Mouse (Mus musculus): ENCODE measurements at regions not wholly inside any gene's neighbourhood (a gene's known extent, or its start where the extent isn't known, plus 50 kb on each side); places are given as distances from the start of the nearest gene placed in this dataset.
A peak's percentile ranks its signal among the peaks of the same experiment; 100 is the strongest.

GRCm38 (mm10) chr9:61233251-61233650 is 138.9 kb upstream of the Tle3 start:
- WGBS: 82% methylated on average over 2 of the region's 2 CpGs
- Histone ChIP-seq H3K9me3 (no peaks in the 10 kb centered on the region), H3K4me1 (peaks cover 25% of the 10 kb centered on the region), H3K4me2 (replicated peaks) (no peak overlapping the region), H3K4me3 (no peak overlapping the region), H3K27me3 (0 out of 2 replicates have a peak, but pooled peaks cover 3% of the 10 kb centered on the region), H3K27ac (replicated peaks) (no peak overlapping the region), H3K36me3 (no peaks in the 10 kb centered on the region), H3K9ac (replicated peaks) (no peak overlapping the region)
- ATAC-seq (replicated peaks): no peak

- H3K9ac ChIP-seq (replicated peaks): no peak overlapping the region
- 0 out of 2 replicates have a peak overlapping the region, but pooled peaks have one; percentile 6 for H3K27ac ChIP-seq (replicated peaks)
- H3K4me2 ChIP-seq (replicated peaks): 0 out of 2 replicates have a peak overlapping the region, but pooled peaks have one; percentile 1
- 5% methylated on average over 17 of the region's 17 CpGs for WGBS
- H3K36me3 ChIP-seq: no peaks in the 10 kb centered on the region
- peaks cover 35% of the 10 kb centered on the region for H3K4me1 ChIP-seq
- 0 out of 2 replicates have a peak, but pooled peaks cover 6% of the 10 kb centered on the region for H3K27me3 ChIP-seq
- ATAC-seq (replicated peaks): peak; percentile 84
- H3K4me3 ChIP-seq: no peak overlapping the region
- no peaks in the 10 kb centered on the region for H3K9me3 ChIP-seq
These were observed 136.2 kb upstream of the Tle3 start for GRCm38 (mm10) chr9:61235653-61236610.

GRCm38 (mm10) chr9:61238687-61239250 is 133.4 kb upstream of the Tle3 start:
- Histone ChIP-seq H3K9ac (replicated peaks) (no peak overlapping the region), H3K9me3 (no peaks in the 10 kb centered on the region), H3K4me1 (peaks cover 47% of the 10 kb centered on the region), H3K36me3 (no peaks in the 10 kb centered on the region), H3K4me2 (replicated peaks) (no peak overlapping the region), H3K27me3 (0 out of 2 replicates have a peak, but pooled peaks cover 6% of the 10 kb centered on the region), H3K27ac (replicated peaks) (no peak overlapping the region), H3K4me3 (no peak overlapping the region)
- no peak for ATAC-seq (replicated peaks)
- 31% methylated on average over 4 of the region's 4 CpGs for WGBS

DNA sequence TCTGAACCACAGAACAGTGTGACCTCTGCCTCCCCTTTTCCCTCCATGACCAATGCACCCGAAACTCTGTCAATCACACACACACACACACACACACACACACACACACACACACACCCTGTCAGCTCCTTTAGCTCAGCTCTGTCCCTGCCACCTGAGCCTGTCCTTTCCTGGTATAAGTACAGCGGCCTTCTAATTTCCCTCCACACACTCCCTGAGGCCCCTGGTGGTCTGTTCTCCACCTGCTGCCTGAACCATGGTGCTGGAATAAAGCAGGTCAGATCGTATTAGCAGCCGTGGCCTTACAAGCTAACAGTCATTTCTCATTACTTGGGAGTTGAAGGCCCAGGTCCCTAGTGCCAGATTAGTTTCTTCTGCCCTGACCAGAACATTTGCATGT is 132.8 kb upstream of the Tle3 start:
- H3K27me3 ChIP-seq: 0 out of 2 replicates have a peak, but pooled peaks cover 6% of the 10 kb centered on the region
- no peak overlapping the region for H3K9ac ChIP-seq (replicated peaks)
- no peaks in the 10 kb centered on the region for H3K9me3 ChIP-seq
- ATAC-seq (replicated peaks): no peak
- no peak overlapping the region for H3K4me3 ChIP-seq
- peaks cover 47% of the 10 kb centered on the region for H3K4me1 ChIP-seq
- no peak overlapping the region for H3K4me2 ChIP-seq (replicated peaks)
- no peaks in the 10 kb centered on the region for H3K36me3 ChIP-seq
- WGBS: 78% methylated on average over 4 of the region's 4 CpGs
- H3K27ac ChIP-seq (replicated peaks): no peak overlapping the region

DNA sequence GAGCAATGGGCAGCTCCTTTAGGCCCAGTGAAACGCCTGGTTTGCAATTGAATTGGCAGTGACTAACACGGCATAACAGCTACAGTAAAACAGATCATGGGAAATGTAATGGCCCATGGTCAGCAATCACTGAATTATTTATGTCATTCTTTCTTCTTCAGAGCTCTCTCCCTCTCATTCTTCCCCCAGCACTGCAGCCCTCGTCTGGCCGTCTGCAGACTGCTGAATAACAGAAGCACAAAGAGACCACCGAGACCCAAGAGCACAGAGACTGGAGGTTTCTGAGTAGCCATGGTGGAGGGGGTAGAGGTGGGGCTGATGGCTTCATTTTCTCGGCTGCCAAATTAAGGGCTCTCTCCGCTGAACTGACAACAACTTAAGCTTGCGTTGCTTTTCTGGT is 130.7 kb upstream of the Tle3 start:
- Histone ChIP-seq H3K27me3 (0 out of 2 replicates have a peak, but pooled peaks cover 6% of the 10 kb centered on the region), H3K36me3 (no peaks in the 10 kb centered on the region), H3K4me1 (peaks cover 34% of the 10 kb centered on the region), H3K4me2 (replicated peaks) (no peak overlapping the region), H3K27ac (replicated peaks) (peak overlapping the region; percentile 56), H3K4me3 (no peak overlapping the region), H3K9ac (replicated peaks) (no peak overlapping the region), H3K9me3 (no peaks in the 10 kb centered on the region)
- peak; percentile 82 for ATAC-seq (replicated peaks)
- 20% methylated on average over 8 of the region's 8 CpGs for WGBS

- no peaks in the 10 kb centered on the region for H3K36me3 ChIP-seq
- H3K27ac ChIP-seq (replicated peaks): peak overlapping the region; percentile 56; the same call in 1 of the 2 replicates
- H3K9ac ChIP-seq (replicated peaks): no peak overlapping the region
- no peak overlapping the region for H3K4me2 ChIP-seq (replicated peaks)
- ATAC-seq (replicated peaks): no peak
- WGBS: 67% methylated on average over 9 of the region's 9 CpGs
- H3K9me3 ChIP-seq: no peaks in the 10 kb centered on the region
- peaks cover 27% of the 10 kb centered on the region for H3K4me1 ChIP-seq
- H3K27me3 ChIP-seq: 0 out of 2 replicates have a peak, but pooled peaks cover 6% of the 10 kb centered on the region
- no peak overlapping the region for H3K4me3 ChIP-seq
These were observed 129.9 kb upstream of the Tle3 start for GRCm38 (mm10) chr9:61242167-61242860.

GRCm38 (mm10) chr9:61243289-61243688 is 128.9 kb upstream of the Tle3 start:
- 63% methylated on average over 6 of the region's 6 CpGs for WGBS
- no peak overlapping the region for H3K9ac ChIP-seq (replicated peaks)
- H3K4me1 ChIP-seq: peaks cover 26% of the 10 kb centered on the region
- no peaks in the 10 kb centered on the region for H3K9me3 ChIP-seq
- H3K4me2 ChIP-seq (replicated peaks): no peak overlapping the region
- H3K36me3 ChIP-seq: no peaks in the 10 kb centered on the region
- ATAC-seq (replicated peaks): no peak
- no peak overlapping the region for H3K27ac ChIP-seq (replicated peaks)
- H3K27me3 ChIP-seq: 0 out of 2 replicates have a peak, but pooled peaks cover 3% of the 10 kb centered on the region
- H3K4me3 ChIP-seq: no peak overlapping the region

DNA sequence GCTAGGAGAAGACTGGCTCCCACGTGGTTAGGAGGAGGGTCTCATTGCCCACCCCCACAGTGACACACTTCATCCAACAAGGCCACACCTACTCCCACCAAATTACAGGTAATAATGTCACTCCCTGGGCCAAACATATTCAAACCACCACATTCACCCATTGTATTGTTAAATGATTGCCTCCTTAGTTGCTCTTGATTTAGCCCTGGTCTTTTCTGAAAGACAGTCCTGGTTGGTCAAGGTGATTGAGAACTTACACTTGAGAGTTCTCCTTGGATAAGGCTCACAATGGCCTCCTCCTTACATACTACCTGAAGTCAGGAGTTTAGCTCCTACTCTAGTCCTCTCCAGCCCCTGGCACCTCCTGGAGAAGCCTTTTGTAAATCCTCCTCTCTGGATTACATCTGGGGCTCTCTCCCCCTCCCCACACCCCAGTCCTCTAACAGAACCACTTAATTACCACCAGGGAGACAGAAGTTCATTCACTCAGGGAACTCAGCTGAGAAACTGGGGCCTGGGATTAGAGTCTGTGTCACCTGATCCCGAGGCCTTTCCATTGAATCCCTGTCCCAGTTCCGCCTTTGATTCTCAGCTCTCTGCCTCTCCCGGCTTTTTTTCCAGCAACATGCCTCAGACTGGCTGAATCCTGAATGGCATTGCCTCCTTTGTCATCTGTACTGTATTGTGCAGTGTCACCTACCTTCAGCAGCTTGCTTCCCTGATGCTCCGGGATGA is 122.3 kb upstream of the Tle3 start:
- Histone ChIP-seq H3K9me3 (no peaks in the 10 kb centered on the region), H3K4me3 (no peak overlapping the region), H3K27me3 (no peaks in the 10 kb centered on the region), H3K4me2 (replicated peaks) (no peak overlapping the region), H3K4me1 (no peaks in the 10 kb centered on the region), H3K9ac (replicated peaks) (no peak overlapping the region), H3K27ac (replicated peaks) (no peak overlapping the region), H3K36me3 (no peaks in the 10 kb centered on the region)
- no peak for ATAC-seq (replicated peaks)
- WGBS: 17% methylated on average over 5 of the region's 5 CpGs

DNA sequence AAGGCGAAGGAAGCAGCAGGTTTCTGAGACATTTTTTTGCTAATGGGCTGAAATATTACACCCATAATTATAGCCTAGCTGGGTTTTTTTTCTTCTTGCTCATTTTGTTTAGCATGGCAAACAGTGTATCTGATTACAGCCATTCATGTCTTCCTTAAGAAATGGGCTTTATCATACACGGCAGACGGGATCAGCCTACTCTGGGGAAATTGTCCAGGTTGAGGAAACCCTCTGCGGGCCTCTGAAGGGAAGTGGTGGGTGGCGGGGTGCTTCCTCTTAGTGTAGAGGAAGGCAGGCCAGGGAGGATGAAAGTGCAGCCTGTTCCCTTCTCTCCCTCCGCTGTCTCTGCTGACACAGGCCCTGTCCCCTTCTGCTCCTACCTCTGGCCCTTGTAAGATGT is 120.6 kb upstream of the Tle3 start:
- no peak for ATAC-seq (replicated peaks)
- 58% methylated on average over 6 of the region's 6 CpGs for WGBS
- Histone ChIP-seq H3K9ac (replicated peaks) (no peak overlapping the region), H3K4me1 (no peaks in the 10 kb centered on the region), H3K4me3 (no peak overlapping the region), H3K4me2 (replicated peaks) (no peak overlapping the region), H3K9me3 (no peaks in the 10 kb centered on the region), H3K36me3 (no peaks in the 10 kb centered on the region), H3K27me3 (no peaks in the 10 kb centered on the region), H3K27ac (replicated peaks) (no peak overlapping the region)

DNA sequence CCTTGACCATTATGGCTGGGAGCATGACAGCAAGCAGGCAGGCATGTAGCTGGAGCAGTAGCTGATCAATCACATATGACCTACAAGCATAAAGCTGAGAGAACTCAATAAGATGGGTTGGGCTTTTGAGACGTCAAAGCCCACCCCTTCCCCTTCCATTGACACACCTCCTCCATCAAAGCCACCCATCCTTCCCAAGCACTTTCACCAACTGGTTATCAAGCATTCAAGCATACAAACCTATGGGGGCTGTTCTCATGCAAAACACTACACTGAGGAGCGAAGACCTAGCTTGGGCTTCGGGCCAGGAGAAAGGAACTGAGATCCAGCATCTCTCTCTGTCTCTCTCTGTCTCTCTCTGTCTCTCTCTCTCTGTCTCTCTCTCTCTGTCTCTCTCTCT is 118.4 kb upstream of the Tle3 start:
- ATAC-seq (replicated peaks): no peak
- H3K4me3 ChIP-seq: no peak overlapping the region
- no peaks in the 10 kb centered on the region for H3K9me3 ChIP-seq
- H3K4me2 ChIP-seq (replicated peaks): no peak overlapping the region
- no peak overlapping the region for H3K27ac ChIP-seq (replicated peaks)
- H3K36me3 ChIP-seq: no peaks in the 10 kb centered on the region
- no peaks in the 10 kb centered on the region for H3K27me3 ChIP-seq
- no peak overlapping the region for H3K9ac ChIP-seq (replicated peaks)
- H3K4me1 ChIP-seq: no peaks in the 10 kb centered on the region
- 76% methylated on average over 3 of the region's 3 CpGs for WGBS

DNA sequence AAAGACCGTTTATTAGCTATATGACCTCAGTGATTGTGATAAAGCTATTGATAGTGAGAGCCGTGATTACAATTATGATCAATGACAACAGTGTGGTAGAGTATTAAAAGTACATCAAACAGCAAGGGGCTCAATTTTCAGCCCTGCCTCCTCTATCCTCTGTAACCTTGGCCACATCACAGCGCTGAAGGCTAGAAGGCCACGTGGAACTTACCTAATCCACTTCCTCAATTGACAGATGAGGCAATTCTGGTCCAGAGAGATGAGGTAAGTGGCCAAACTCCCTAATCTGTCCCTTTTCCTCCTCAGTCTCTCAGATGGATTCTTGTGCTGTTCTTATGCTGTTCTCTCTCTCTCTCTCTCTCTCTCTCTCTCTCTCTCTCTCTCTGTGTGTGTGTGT is 114.7 kb upstream of the Tle3 start:
- no peak for ATAC-seq (replicated peaks)
- Histone ChIP-seq H3K9me3 (no peaks in the 10 kb centered on the region), H3K4me2 (replicated peaks) (no peak overlapping the region), H3K36me3 (no peaks in the 10 kb centered on the region), H3K27me3 (no peaks in the 10 kb centered on the region), H3K4me1 (peaks cover 19% of the 10 kb centered on the region), H3K9ac (replicated peaks) (no peak overlapping the region), H3K27ac (replicated peaks) (no peak overlapping the region), H3K4me3 (no peak overlapping the region)
- WGBS: 58% methylated on average over 4 of the region's 4 CpGs

All from forebrain, embryonic 15.5 days (tissue).